Mouse (Mus musculus): ENCODE measurements at regions not wholly inside any gene's neighbourhood (a gene's known extent, or its start where the extent isn't known, plus 50 kb on each side); places are given as distances from the start of the nearest gene placed in this dataset.

GRCm38 (mm10) chr6:135524886-135525285 lies 162.5 kb downstream of the Emp1 start:
- DNase-seq (ENCODE audit: low read depth), result no peak

GRCm38 (mm10) chr6:135525841-135526327 lies 163.5 kb downstream of the Emp1 start:
- no peak for DNase-seq (ENCODE audit: low read depth)

GRCm38 (mm10) chr6:135526460-135527160 lies 164.3 kb downstream of the Emp1 start:
- DNase-seq (ENCODE audit: low read depth), result no peak

GRCm38 (mm10) chr6:135527879-135528278 lies 165.5 kb downstream of the Emp1 start:
- no peak for DNase-seq (ENCODE audit: low read depth)

GRCm38 (mm10) chr6:135539791-135540646 lies 177.7 kb downstream of the Emp1 start:
- no peak for DNase-seq (ENCODE audit: low read depth)

GRCm38 (mm10) chr6:135541566-135541965 lies 179.2 kb downstream of the Emp1 start:
- DNase-seq (ENCODE audit: low read depth), result no peak

GRCm38 (mm10) chr6:135542356-135542755 lies 180.0 kb downstream of the Emp1 start:
- DNase-seq (ENCODE audit: low read depth), result no peak

GRCm38 (mm10) chr6:135543390-135543789 lies 181.0 kb downstream of the Emp1 start:
- no peak for DNase-seq (ENCODE audit: low read depth)

- DNase-seq (ENCODE audit: low read depth), result no peak
Observed at GRCm38 (mm10) chr6:135543863-135544262, 181.5 kb downstream of the Emp1 start.

GRCm38 (mm10) chr6:135550368-135550950 lies 188.1 kb downstream of the Emp1 start:
- no peak for DNase-seq (ENCODE audit: low read depth)

GRCm38 (mm10) chr6:135552396-135552795 lies 190.1 kb downstream of the Emp1 start:
- no peak for DNase-seq (ENCODE audit: low read depth)

GRCm38 (mm10) chr6:135559501-135559907 lies 197.2 kb downstream of the Emp1 start:
- DNase-seq (ENCODE audit: low read depth), result peak; percentile 46

GRCm38 (mm10) chr6:135562267-135562666 lies 199.9 kb downstream of the Emp1 start:
- no peak for DNase-seq (ENCODE audit: low read depth)

GRCm38 (mm10) chr6:135563766-135564165 lies 201.4 kb downstream of the Emp1 start:
- no peak for DNase-seq (ENCODE audit: low read depth)

GRCm38 (mm10) chr6:135569086-135569485 lies 206.7 kb downstream of the Emp1 start:
- no peak for DNase-seq (ENCODE audit: low read depth)

- DNase-seq (ENCODE audit: low read depth), result no peak
Observed at GRCm38 (mm10) chr6:135575294-135575693, 212.9 kb downstream of the Emp1 start.

- no peak for DNase-seq (ENCODE audit: low read depth)
Observed at GRCm38 (mm10) chr6:135578728-135579127, 216.4 kb downstream of the Emp1 start.

GRCm38 (mm10) chr6:135582567-135582966 lies 220.2 kb downstream of the Emp1 start:
- no peak for DNase-seq (ENCODE audit: low read depth)

- no peak for DNase-seq (ENCODE audit: low read depth)
Observed at GRCm38 (mm10) chr6:135584782-135585181, 222.4 kb downstream of the Emp1 start.

GRCm38 (mm10) chr6:135590084-135590483 lies 227.7 kb downstream of the Emp1 start:
- no peak for DNase-seq (ENCODE audit: low read depth)

GRCm38 (mm10) chr6:135591085-135591484 lies 228.7 kb downstream of the Emp1 start:
- no peak for DNase-seq (ENCODE audit: low read depth)

- DNase-seq (ENCODE audit: low read depth), result no peak
Observed at GRCm38 (mm10) chr6:135596358-135596757, 234.0 kb downstream of the Emp1 start.
